Mouse (Mus musculus) MEL (cell line): ENCODE measurements around the gene Gm17359.

Experiments
- MXI1 ChIP-seq: IDR thresholded peaks from 2 replicates; pipeline ENCODE4 v1.6.1; 2011; ENCODE audit warnings: mild to moderate bottlenecking, low read depth, low read length, improper control_type of control experiment
- NRF1 ChIP-seq: IDR thresholded peaks from 2 replicates; pipeline ENCODE4 v1.6.1; 2014; ENCODE audit warnings: low read depth, mild to moderate bottlenecking, inconsistent platforms, low read length, improper control_type of control experiment, moderate library complexity; ENCODE audit not compliant: poor library complexity, insufficient read depth, severe bottlenecking
- POLR2AphosphoS5 ChIP-seq: IDR thresholded peaks from 2 replicates; pipeline ENCODE4 v1.6.1; 2012; ENCODE audit warnings: low read depth, borderline replicate concordance, mild to moderate bottlenecking, inconsistent platforms, low read length, moderate library complexity, mixed read lengths
- USF2 ChIP-seq, 2 experiments: IDR thresholded peaks; 2 replicates each; pipeline ENCODE4 v1.6.1; 2011 to 2012; ENCODE audit warnings: improper control_type of control experiment in 2 of 2, low read length in 2 of 2, borderline replicate concordance in 1 of 2, inconsistent platforms in 1 of 2, low read depth in 1 of 2, mild to moderate bottlenecking in 1 of 2; ENCODE audit not compliant: insufficient read depth in 1 of 2
- ZKSCAN1 ChIP-seq: IDR thresholded peaks from 2 replicates; pipeline ENCODE4 v1.6.1; 2012; ENCODE audit warnings: low read depth, mild to moderate bottlenecking, inconsistent platforms, low read length, improper control_type of control experiment, moderate library complexity

GRCm38 (mm10) chr3:79449361-79449760, 112.9 kb downstream of the Gm17359 start:
- TF ChIP-seq ZKSCAN1 (no peak), POLR2AphosphoS5 (no peak), NRF1 (no peak), USF2 (IDR thresholded peaks at IDR 0.05; ENCODE audit: borderline replicate concordance in 1 of 2, insufficient read depth in 1 of 2, low read depth in 1 of 2, low read length in 2 of 2) (no peak), MXI1 (no peak)
